19 mouse cellular contexts compared by ENCODE assay signal in the genomic region with DNA sequence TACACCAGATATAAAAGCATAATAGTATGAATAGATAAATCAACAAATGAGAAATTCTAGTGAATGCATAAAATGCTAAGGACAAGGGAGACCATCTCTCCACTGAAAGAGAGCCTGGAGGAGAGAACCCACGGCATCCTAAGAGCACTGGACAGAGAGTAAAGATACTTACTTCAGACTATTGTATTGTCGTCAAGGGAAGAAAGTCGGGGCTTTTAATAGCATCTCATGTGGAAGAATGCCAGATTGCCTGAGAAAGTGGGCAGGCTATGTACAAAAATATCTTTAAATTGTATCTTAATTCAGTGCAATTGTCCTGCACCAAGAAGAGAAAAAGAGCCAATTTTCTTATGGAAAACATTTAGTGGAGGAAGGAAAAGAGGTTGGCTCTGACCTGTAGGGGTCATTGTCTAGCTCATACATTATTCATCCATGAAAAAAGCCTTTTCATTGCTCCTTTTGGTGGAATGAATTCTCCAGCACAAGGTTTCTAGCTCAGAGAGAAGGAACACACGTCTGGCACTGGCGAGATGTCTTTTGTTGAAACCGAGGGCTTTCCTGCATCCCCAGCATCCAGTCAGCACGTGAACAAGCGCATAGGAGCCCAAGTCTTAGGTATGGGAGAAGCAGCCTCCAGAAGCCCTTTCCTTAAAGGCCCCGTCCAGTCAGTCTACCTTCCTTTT. TPM values are rescaled to one million over a fixed set of nuclear protein-coding genes. Genes with fewer than 3 reads are reported as not detected.
DNase-seq lines count a peak whose midpoint lies in the region; ATAC-seq and TF ChIP-seq lines count a peak whose summit lies in the region.
"Had no signal": no experiment of that assay in that cellular context is flagged by ENCODE, and none has a peak within 500 bp of the region (broad histone marks: within the 10 kb centered on the region; RNA-seq: fewer than 3 reads in every experiment).

No protein-coding gene starts in this region.

- DNase-seq in hindbrain, embryonic 10.5 days (ENCODE audit: low spot score): peak; percentile 15
- DNase-seq in hindbrain, postnatal 0 days (ENCODE audit: low spot score): no peak
- DNase-seq in embryonic facial prominence, embryonic 10.5 days (ENCODE audit: low spot score): no peak
- peak; percentile 14 for DNase-seq in forebrain, postnatal 0 days
- DNase-seq in right cerebral cortex, postnatal 10 days (ENCODE audit: low spot score in 2 of 2): no peak
- DNase-seq in right cerebral cortex, postnatal 36 days (ENCODE audit: low spot score in 2 of 2): no peak
- DNase-seq: adrenal gland, postnatal 14 days; cerebellum, adult 9-10 months; gastrocnemius, postnatal 36 days; heart, postnatal 14 days; lung, embryonic 14.5 days; retina, postnatal 1 day; thymus, adult 2 months had no signal

- H3K4me2 ChIP-seq in hindbrain, postnatal 0 days (ENCODE audit: low read depth, low read length): no peak overlapping the region
- no peak overlapping the region for H3K4me2 ChIP-seq in forebrain, postnatal 0 days (ENCODE audit: low read depth)
- H3K4me2 ChIP-seq in midbrain, embryonic 16.5 days (ENCODE audit: low read length): no peak overlapping the region
- H3K4me2 ChIP-seq: heart, embryonic 11.5 days; liver, embryonic 12.5 days; lung, embryonic 14.5 days had no signal

- no peak for TF ChIP-seq CTCF in hindbrain, postnatal 0 days (IDR thresholded peaks at IDR 0.05; ENCODE audit: low read depth)
- no peak for TF ChIP-seq CTCF in forebrain, postnatal 0 days (IDR thresholded peaks at IDR 0.05; ENCODE audit: low read depth)

- H3K4me3 ChIP-seq in hindbrain, embryonic 10.5 days: no peak overlapping the region
- H3K4me3 ChIP-seq in hindbrain, postnatal 0 days (ENCODE audit: low read length): no peak overlapping the region
- no peak overlapping the region for H3K4me3 ChIP-seq in embryonic facial prominence, embryonic 10.5 days
- H3K4me3 ChIP-seq in forebrain, postnatal 0 days (ENCODE audit: low read depth, low read length): no peak overlapping the region
- H3K4me3 ChIP-seq in midbrain, embryonic 16.5 days (ENCODE audit: low read depth, low read length): no peak overlapping the region
- H3K4me3 ChIP-seq: liver, embryonic 12.5 days had no signal

- no peaks in the 10 kb centered on the region for H3K27me3 ChIP-seq in hindbrain, embryonic 10.5 days (ENCODE audit: insufficient read depth, poor library complexity, severe bottlenecking)
- H3K27me3 ChIP-seq in hindbrain, postnatal 0 days (ENCODE audit: insufficient read depth, low read length): no peaks in the 10 kb centered on the region
- H3K27me3 ChIP-seq in embryonic facial prominence, embryonic 10.5 days (replicated peaks; ENCODE audit: low read depth, poor library complexity, severe bottlenecking): 0 out of 2 replicates have a peak, but pooled peaks cover 3% of the 10 kb centered on the region
- H3K27me3 ChIP-seq in forebrain, postnatal 0 days (ENCODE audit: insufficient read depth, low read length): no peaks in the 10 kb centered on the region
- no peaks in the 10 kb centered on the region for H3K27me3 ChIP-seq in midbrain, embryonic 16.5 days (ENCODE audit: control insufficient read depth, insufficient read depth, low read depth, low read length)
- H3K27me3 ChIP-seq: liver, embryonic 12.5 days had no signal

- H3K4me1 ChIP-seq in hindbrain, embryonic 10.5 days (replicated peaks): peaks cover 10% of the 10 kb centered on the region
- no peaks in the 10 kb centered on the region for H3K4me1 ChIP-seq in hindbrain, postnatal 0 days (ENCODE audit: insufficient read depth, low read length)
- 0 out of 2 replicates have a peak, but pooled peaks cover 8% of the 10 kb centered on the region for H3K4me1 ChIP-seq in embryonic facial prominence, embryonic 10.5 days
- H3K4me1 ChIP-seq in forebrain, postnatal 0 days (ENCODE audit: insufficient read depth): no peaks in the 10 kb centered on the region
- H3K4me1 ChIP-seq in midbrain, embryonic 16.5 days (ENCODE audit: control insufficient read depth, insufficient read depth, low read length): no peaks in the 10 kb centered on the region
- H3K4me1 ChIP-seq: liver, embryonic 12.5 days had no signal

- WGBS in hindbrain, embryonic 10.5 days: 31% methylated on average over 9 of the region's 9 CpGs
- 25% methylated on average over 9 of the region's 9 CpGs for WGBS in hindbrain, postnatal 0 days
- WGBS in embryonic facial prominence, embryonic 10.5 days: 52% methylated on average over 9 of the region's 9 CpGs
- WGBS in forebrain, postnatal 0 days: 13% methylated on average over 9 of the region's 9 CpGs
- WGBS in midbrain, embryonic 16.5 days: 17% methylated on average over 9 of the region's 9 CpGs

- H3K27ac ChIP-seq in hindbrain, embryonic 10.5 days: peak overlapping the region; percentile 65
- H3K27ac ChIP-seq in hindbrain, postnatal 0 days: no peak overlapping the region
- H3K27ac ChIP-seq in embryonic facial prominence, embryonic 10.5 days (replicated peaks): 0 out of 2 replicates have a peak overlapping the region, but pooled peaks have one; percentile 30
- no peak overlapping the region for H3K27ac ChIP-seq in forebrain, postnatal 0 days (ENCODE audit: low read depth, low read length)
- H3K27ac ChIP-seq in midbrain, embryonic 16.5 days (ENCODE audit: low read length): peak overlapping the region; percentile 22; the same call in 1 of the 2 replicates
- H3K27ac ChIP-seq: liver, embryonic 12.5 days; macrophage had no signal

- ATAC-seq in hindbrain, postnatal 0 days: no peak
- no peak for ATAC-seq in forebrain, postnatal 0 days
- no peak for ATAC-seq in midbrain, embryonic 16.5 days
- no peak for ATAC-seq in megakaryocyte progenitor cell, adult 5-6 weeks (replicated peaks; ENCODE audit: poor library complexity)
- ATAC-seq: inflammation-experienced regulatory T-cells, adult 6 months; liver, embryonic 12.5 days had no signal

- no peaks in the 10 kb centered on the region for H3K36me3 ChIP-seq in hindbrain, embryonic 10.5 days
- H3K36me3 ChIP-seq in hindbrain, postnatal 0 days (ENCODE audit: insufficient read depth, low read length): no peaks in the 10 kb centered on the region
- H3K36me3 ChIP-seq in embryonic facial prominence, embryonic 10.5 days (replicated peaks): no peaks in the 10 kb centered on the region
- H3K36me3 ChIP-seq in forebrain, postnatal 0 days (ENCODE audit: insufficient read depth): no peaks in the 10 kb centered on the region
- no peaks in the 10 kb centered on the region for H3K36me3 ChIP-seq in midbrain, embryonic 16.5 days (ENCODE audit: control insufficient read depth, insufficient read depth, low read length)
- H3K36me3 ChIP-seq: liver, embryonic 12.5 days had no signal

- no peaks in the 10 kb centered on the region for H3K9me3 ChIP-seq in hindbrain, embryonic 10.5 days
- H3K9me3 ChIP-seq in hindbrain, postnatal 0 days (ENCODE audit: low read length): no peaks in the 10 kb centered on the region
- no peaks in the 10 kb centered on the region for H3K9me3 ChIP-seq in embryonic facial prominence, embryonic 10.5 days
- no peaks in the 10 kb centered on the region for H3K9me3 ChIP-seq in forebrain, postnatal 0 days (ENCODE audit: low read length)
- no peaks in the 10 kb centered on the region for H3K9me3 ChIP-seq in midbrain, embryonic 16.5 days (replicated peaks; ENCODE audit: control insufficient read depth, low read length, poor library complexity, severe bottlenecking)
- H3K9me3 ChIP-seq: liver, embryonic 12.5 days had no signal

- no peak overlapping the region for H3K9ac ChIP-seq in hindbrain, postnatal 0 days (replicated peaks; ENCODE audit: low read length)
- no peak overlapping the region for H3K9ac ChIP-seq in forebrain, postnatal 0 days
- no peak overlapping the region for H3K9ac ChIP-seq in midbrain, embryonic 16.5 days (ENCODE audit: low read depth, low read length)
- H3K9ac ChIP-seq: liver, embryonic 12.5 days; lung, embryonic 14.5 days had no signal

RNA-seq across cellular contexts. Expression of gene Fzd1, which starts 15.4 kb away (rescaled TPM):
- 11.9 and 12.6 TPM in 2 replicates for polyA plus RNA-seq in hindbrain, embryonic 10.5 days (2016; fragmentation: Nextera tagmentation; extraction: Ambion mirVana)
- 59.9 and 65.8 TPM in 2 replicates for total RNA-seq in hindbrain, postnatal 0 days (2014; rRNA removed)
- 7.1 and 8.1 TPM in 2 replicates for polyA plus RNA-seq in hindbrain, postnatal 0 days (2015; fragmentation: Nextera tagmentation; extraction: Ambion mirVana)
- polyA plus RNA-seq in embryonic facial prominence, embryonic 10.5 days (2016; fragmentation: Nextera tagmentation; extraction: Ambion mirVana): 14.9 and 16.5 TPM in 2 replicates
- 26.6 and 39.8 TPM in 2 replicates for total RNA-seq in forebrain, postnatal 0 days (2014; rRNA removed)
- 6.2 and 8.6 TPM in 2 replicates for polyA plus RNA-seq in forebrain, postnatal 0 days (2015; fragmentation: Nextera tagmentation; extraction: Ambion mirVana)
- 22.0 and 24.6 TPM in 2 replicates for polyA plus RNA-seq in midbrain, embryonic 16.5 days (2015; fragmentation: Nextera tagmentation; extraction: Ambion mirVana)
- 0.56 and 0.67 TPM in 2 replicates for total RNA-seq in megakaryocyte progenitor cell, adult 5-6 weeks (2015)
- total RNA-seq in megakaryocyte progenitor cell, adult 5-6 weeks (2017): 0.14 and 0.29 TPM in 2 replicates
- polyA plus RNA-seq: inflammation-experienced regulatory T-cells, adult 6 months had no signal

Comparison
In these comparisons a context has a peak if more than half of its experiments do, and no peak if none do; other contexts are left out.
1. DNase-seq: peak in hindbrain, embryonic 10.5 days (single experiment) and forebrain, postnatal 0 days (single experiment); none in hindbrain, postnatal 0 days (single experiment), embryonic facial prominence, embryonic 10.5 days (single experiment), right cerebral cortex, postnatal 10 days (0 of 2) and right cerebral cortex, postnatal 36 days (0 of 2).
2. H3K27ac ChIP-seq: peak in hindbrain, embryonic 10.5 days (single experiment), embryonic facial prominence, embryonic 10.5 days (single experiment) and midbrain, embryonic 16.5 days (single experiment); none in hindbrain, postnatal 0 days (single experiment) and forebrain, postnatal 0 days (single experiment).